Mouse (Mus musculus) myocyte (in vitro differentiated cells): ENCODE results near the gene Dnmt3a. TPM values are rescaled to one million over a fixed set of nuclear protein-coding genes. Genes with fewer than 3 reads are reported as not detected.

Experiments used
- H3K27me3 ChIP-seq: one replicate; pipeline ENCODE4 v1.6.1; 2011; ENCODE audit not compliant: control insufficient read depth, insufficient read depth, insufficient read length
- H3K36me3 ChIP-seq: one replicate; pipeline ENCODE4 v1.6.1; 2011; ENCODE audit not compliant: control insufficient read depth, insufficient read depth
- H3K4me2 ChIP-seq: one replicate; pipeline ENCODE4 v1.6.1; 2011; ENCODE audit warnings: low read depth, control low read depth
- H3K4me3 ChIP-seq: one replicate; pipeline ENCODE4 v1.5.1; 2011; ENCODE audit warnings: mild to moderate bottlenecking, control low read depth, moderate library complexity
- H3K79me2 ChIP-seq: one replicate; pipeline ENCODE4 v1.6.1; 2011; ENCODE audit not compliant: control insufficient read depth, insufficient read depth
- H3ac ChIP-seq: one replicate; pipeline ENCODE4 v1.6.1; 2011; ENCODE audit not compliant: control insufficient read depth, insufficient read length
- CEBPB ChIP-seq: IDR thresholded peaks from 2 replicates; pipeline ENCODE4 v1.6.1; 2011; ENCODE audit warnings: mild to moderate bottlenecking, moderate library complexity; ENCODE audit not compliant: poor library complexity, insufficient read depth, severe bottlenecking
- E2F4 ChIP-seq: IDR thresholded peaks from one replicate; pipeline ENCODE4 v1.6.1; 2011; ENCODE audit warnings: mild to moderate bottlenecking, control low read depth, moderate library complexity; ENCODE audit not compliant: insufficient read depth
- MAX ChIP-seq: IDR thresholded peaks from one replicate; pipeline ENCODE4 v1.6.1; 2011; ENCODE audit warnings: low read depth, mild to moderate bottlenecking, control low read depth
- MYOD1 ChIP-seq, 3 experiments: IDR thresholded peaks; one replicate each; pipeline ENCODE4 v1.6.1; 2011; ENCODE audit warnings: control low read depth in 2 of 3, low read depth in 2 of 3, mild to moderate bottlenecking in 2 of 3, moderate library complexity in 1 of 3; ENCODE audit not compliant: insufficient read length in 2 of 3, control insufficient read depth in 1 of 3
- MYOG ChIP-seq, 3 experiments: IDR thresholded peaks; one replicate each; pipeline ENCODE4 v1.6.1; 2011; ENCODE audit warnings: control low read depth in 2 of 3, low read depth in 2 of 3, mild to moderate bottlenecking in 2 of 3; ENCODE audit not compliant: insufficient read length in 2 of 3, control insufficient read depth in 1 of 3, insufficient read depth in 1 of 3
- POLR2A ChIP-seq: IDR thresholded peaks from one replicate; pipeline ENCODE4 v1.6.1; 2011; ENCODE audit warnings: low read depth, mild to moderate bottlenecking, control low read depth, moderate library complexity; ENCODE audit not compliant: insufficient read length
- POLR2AphosphoS2 ChIP-seq: IDR thresholded peaks from one replicate; pipeline ENCODE4 v1.6.1; 2011; ENCODE audit warnings: low read depth, control low read depth; ENCODE audit not compliant: insufficient read length
- REST ChIP-seq: IDR thresholded peaks from one replicate; pipeline ENCODE4 v1.6.1; 2011; ENCODE audit warnings: mild to moderate bottlenecking, control low read depth, moderate library complexity; ENCODE audit not compliant: insufficient read depth, insufficient read length
- SRF ChIP-seq: IDR thresholded peaks from one replicate; pipeline ENCODE4 v1.6.1; 2011; ENCODE audit warnings: low read depth; ENCODE audit not compliant: control insufficient read depth, insufficient read length
- TCF12 ChIP-seq: IDR thresholded peaks from one replicate; pipeline ENCODE4 v1.6.1; 2011; ENCODE audit warnings: mild to moderate bottlenecking, control low read depth; ENCODE audit not compliant: poor library complexity, insufficient read depth, severe bottlenecking
- TCF3 ChIP-seq: IDR thresholded peaks from one replicate; pipeline ENCODE4 v1.6.1; 2011; ENCODE audit warnings: low read depth, control low read depth; ENCODE audit not compliant: insufficient read length
- USF1 ChIP-seq: IDR thresholded peaks from one replicate; pipeline ENCODE4 v1.6.1; 2011; ENCODE audit warnings: low read depth, mild to moderate bottlenecking, control low read depth, moderate library complexity
- polyA plus RNA-seq: library from polyadenylated mRNA; unstranded; fragments of >200 nt; fragmentation: generic; extraction: Trizol; gene quantifications from one replicate; pipeline ENCODE4 v1.2.1, GENCODE M21; 2012; ENCODE audit warnings: missing spikeins

Gene Dnmt3a
- polyA plus RNA-seq, 1 experiment = 4.6 TPM

GRCm38 (mm10) chr12:3811596-3811995, 5.8 kb downstream of the Dnmt3a start:
- H3K4me2 ChIP-seq = no peak overlapping the region
- TF ChIP-seq TCF12 = no peak
- no peak for TF ChIP-seq POLR2A
- TF ChIP-seq MYOD1 (IDR thresholded peaks at IDR 0.05; ENCODE audit: control insufficient read depth in 1 of 3, insufficient read length in 2 of 3, low read depth in 2 of 3) = no peak
- TF ChIP-seq E2F4 = no peak
- no peak for TF ChIP-seq SRF
- TF ChIP-seq MAX = no peak
- no peak for TF ChIP-seq CEBPB
- no peak for TF ChIP-seq REST
- TF ChIP-seq MYOG (IDR thresholded peaks at IDR 0.05; ENCODE audit: control insufficient read depth in 1 of 3, insufficient read depth in 1 of 3, insufficient read length in 2 of 3, low read depth in 2 of 3) = no peak
- TF ChIP-seq USF1 = no peak
- TF ChIP-seq POLR2AphosphoS2 = no peak
- no peak for TF ChIP-seq TCF3
- H3K27me3 ChIP-seq = no peaks in the 10 kb centered on the region

GRCm38 (mm10) chr12:3812251-3812650, 6.4 kb downstream of the Dnmt3a start:
- Histone ChIP-seq H3ac (no peak overlapping the region), H3K27me3 (no peaks in the 10 kb centered on the region), H3K79me2 (peaks cover 8% of the 10 kb centered on the region), H3K4me3 (no peak overlapping the region), H3K4me2 (no peak overlapping the region), H3K36me3 (no peaks in the 10 kb centered on the region)
- TF ChIP-seq USF1 (no peak), SRF (no peak), MYOD1 (IDR thresholded peaks at IDR 0.05; ENCODE audit: control insufficient read depth in 1 of 3, insufficient read length in 2 of 3, low read depth in 2 of 3) (no peak), POLR2A (no peak), TCF3 (no peak), REST (no peak)

More at GRCm38 (mm10) chr12:3811596-3811995, 5.8 kb downstream of the Dnmt3a start:
- no peaks in the 10 kb centered on the region for H3K36me3 ChIP-seq
- H3K79me2 ChIP-seq = peaks cover 8% of the 10 kb centered on the region
- no peak overlapping the region for H3ac ChIP-seq
- H3K4me3 ChIP-seq = no peak overlapping the region

GRCm38 (mm10) chr12:3813138-3813537, 7.3 kb downstream of the Dnmt3a start:
- H3K36me3 ChIP-seq = no peaks in the 10 kb centered on the region
- peaks cover 8% of the 10 kb centered on the region for H3K79me2 ChIP-seq
- H3K4me3 ChIP-seq = no peak overlapping the region
- no peak for TF ChIP-seq TCF3
- no peak for TF ChIP-seq TCF12
- no peak for TF ChIP-seq SRF
- no peak for TF ChIP-seq MYOG (IDR thresholded peaks at IDR 0.05; ENCODE audit: control insufficient read depth in 1 of 3, insufficient read depth in 1 of 3, insufficient read length in 2 of 3, low read depth in 2 of 3)
- no peak for TF ChIP-seq POLR2A
- TF ChIP-seq USF1 = no peak
- no peak for TF ChIP-seq REST
- TF ChIP-seq POLR2AphosphoS2 = no peak
- TF ChIP-seq CEBPB = no peak
- no peak for TF ChIP-seq MAX
- TF ChIP-seq E2F4 = no peak
- H3ac ChIP-seq = no peak overlapping the region
- no peak overlapping the region for H3K4me2 ChIP-seq
- no peaks in the 10 kb centered on the region for H3K27me3 ChIP-seq

GRCm38 (mm10) chr12:3815386-3815785, 9.6 kb downstream of the Dnmt3a start:
- H3ac ChIP-seq = no peak overlapping the region
- H3K36me3 ChIP-seq = no peaks in the 10 kb centered on the region

GRCm38 (mm10) chr12:3817033-3817432, 11.2 kb downstream of the Dnmt3a start:
- TF ChIP-seq MAX (no peak), TCF12 (no peak), CEBPB (no peak), E2F4 (no peak), MYOG (IDR thresholded peaks at IDR 0.05; ENCODE audit: control insufficient read depth in 1 of 3, insufficient read depth in 1 of 3, insufficient read length in 2 of 3, low read depth in 2 of 3) (no peak), SRF (no peak), TCF3 (no peak), REST (no peak), USF1 (no peak), POLR2AphosphoS2 (no peak), POLR2A (no peak), MYOD1 (IDR thresholded peaks at IDR 0.05; ENCODE audit: control insufficient read depth in 1 of 3, insufficient read length in 2 of 3, low read depth in 2 of 3) (no peak)
- Histone ChIP-seq H3K4me3 (no peak overlapping the region), H3K4me2 (no peak overlapping the region), H3K27me3 (no peaks in the 10 kb centered on the region), H3ac (no peak overlapping the region), H3K36me3 (no peaks in the 10 kb centered on the region), H3K79me2 (peaks cover 5% of the 10 kb centered on the region)

More at GRCm38 (mm10) chr12:3815386-3815785, 9.6 kb downstream of the Dnmt3a start:
- no peak for TF ChIP-seq E2F4
- no peak for TF ChIP-seq CEBPB
- no peak for TF ChIP-seq POLR2AphosphoS2
- no peak for TF ChIP-seq TCF3
- no peak for TF ChIP-seq POLR2A
- TF ChIP-seq MAX = no peak
- no peak for TF ChIP-seq REST
- no peak for TF ChIP-seq MYOG (IDR thresholded peaks at IDR 0.05; ENCODE audit: control insufficient read depth in 1 of 3, insufficient read depth in 1 of 3, insufficient read length in 2 of 3, low read depth in 2 of 3)
- TF ChIP-seq TCF12 = no peak
- TF ChIP-seq SRF = no peak
- peaks cover 8% of the 10 kb centered on the region for H3K79me2 ChIP-seq
- H3K4me3 ChIP-seq = no peak overlapping the region
- no peak overlapping the region for H3K4me2 ChIP-seq
- no peaks in the 10 kb centered on the region for H3K27me3 ChIP-seq
